Mouse (Mus musculus) urinary bladder, adult 2 months (tissue): ENCODE data around the gene Strada. TPM values are rescaled to one million over a fixed set of nuclear protein-coding genes. Genes with fewer than 3 reads are reported as not detected.
"Not testable (repeated sequence)": the region's sequence is repeated elsewhere in the genome, so short reads cannot be mapped to it uniquely, and the experiment has no call there.

ENCODE experiments used
- DNase-seq: peaks from one replicate; pipeline ENCODE4 v3.0.0; 2022; ENCODE audit warnings: low spot score
- polyA plus RNA-seq: library from polyadenylated mRNA; depleted of rRNA; stranded (reverse); fragments of >200 nt; gene quantifications from 2 replicates; pipeline ENCODE4 v1.2.3, GENCODE M21; 2012; rRNA removed

Gene Strada
- polyA plus RNA-seq, result 27.1 and 29.6 TPM in 2 replicates

DNA sequence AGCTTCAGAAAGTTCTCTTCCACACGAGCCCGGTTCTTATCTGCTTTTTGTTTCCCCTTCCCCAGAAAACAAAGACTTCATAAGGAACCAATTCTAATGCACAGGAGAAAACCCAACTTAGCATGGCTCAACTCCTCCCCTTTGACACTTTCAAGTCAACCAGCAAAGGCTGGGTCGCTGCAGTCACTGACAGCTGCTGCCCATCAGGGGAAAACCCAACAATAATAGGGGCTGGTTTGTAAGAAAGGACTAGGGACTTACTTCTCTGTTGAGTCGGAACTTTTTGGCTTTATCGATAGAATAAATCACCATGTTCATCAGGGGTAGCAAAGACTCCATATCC, at the start of gene Strada:
TSS of gene Strada (minus strand) at position 46 of the 343 bp plus-strand sequence.
- DNase-seq, result no peak

GRCm38 (mm10) chr11:106249326-106249725, 47.4 kb upstream of the Strada start:
- no peak for DNase-seq

GRCm38 (mm10) chr11:106246834-106247233, 44.9 kb upstream of the Strada start:
- no peak for DNase-seq

DNA sequence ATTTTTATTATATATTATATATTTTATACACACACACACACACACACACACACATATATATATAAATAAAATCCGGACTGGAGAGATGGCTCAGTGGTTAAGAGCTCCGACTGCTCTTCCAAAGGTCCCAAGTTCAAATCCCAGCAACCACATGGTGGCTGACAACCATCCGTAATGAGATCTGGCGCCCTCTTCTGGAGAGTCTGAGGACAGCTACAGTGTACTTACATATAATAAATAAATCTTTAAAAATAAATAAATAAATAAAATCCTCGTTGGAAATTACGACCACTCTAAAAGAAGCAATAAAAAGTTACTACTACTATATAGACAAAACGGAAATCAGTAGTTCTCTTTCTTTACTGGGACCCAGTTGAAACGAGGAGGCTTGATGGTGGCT, 32.0 kb upstream of the Strada start:
- DNase-seq, result not testable (repeated sequence)

GRCm38 (mm10) chr11:106220603-106221002, 18.6 kb upstream of the Strada start:
- DNase-seq, result no peak

GRCm38 (mm10) chr11:106216730-106217490, 14.9 kb upstream of the Strada start, which contains the start of gene Ddx42:
Gene Ddx42, plus strand, starts transcription at chr11:106216926.
- peak; percentile 79 for DNase-seq

DNA sequence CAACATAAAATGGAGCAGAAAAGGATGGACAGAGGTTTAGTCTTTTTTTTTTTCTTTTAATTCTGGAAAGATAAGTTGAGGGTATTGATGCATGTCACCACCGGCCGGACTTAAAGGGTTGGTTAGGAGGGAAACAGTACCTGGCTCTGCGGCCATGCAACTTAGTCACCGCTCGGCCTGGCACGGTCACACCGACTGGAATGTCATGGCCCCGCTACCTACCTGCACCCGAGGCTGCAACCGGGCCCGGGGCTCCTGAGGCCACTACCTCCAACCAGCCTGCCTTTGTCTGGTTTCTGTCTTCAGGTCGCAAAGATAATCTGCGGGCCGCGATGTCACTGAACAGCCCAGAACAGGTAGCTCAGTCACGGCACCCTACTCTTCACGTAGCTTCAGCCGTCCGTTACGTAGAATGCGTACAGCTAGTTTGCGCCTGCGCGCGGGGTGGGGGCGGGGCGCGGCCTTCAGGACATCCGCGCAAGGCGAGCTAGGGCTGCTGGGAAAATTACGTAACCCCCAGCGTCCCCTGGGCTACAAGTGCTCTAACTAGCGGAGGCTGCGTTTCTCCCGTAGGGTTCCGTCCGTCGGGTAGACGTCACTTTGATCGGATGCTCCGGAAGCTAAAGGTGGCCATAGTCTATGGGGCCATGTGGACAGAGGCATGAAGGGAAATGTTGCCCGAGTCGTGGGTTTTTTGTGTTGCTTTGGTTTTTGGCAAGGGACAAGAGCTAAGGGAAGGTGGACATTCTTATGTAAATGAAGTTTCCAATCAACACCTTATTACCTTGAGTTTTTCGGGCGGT, 14.2 kb upstream of the Strada start, which contains the start of gene Ccdc47:
TSS of gene Ccdc47 (minus strand) at position 418 of the 803 bp plus-strand sequence.
- peak; percentile 70 for DNase-seq

- no peak for DNase-seq
Measured at GRCm38 (mm10) chr11:106215450-106215859, 13.5 kb upstream of the Strada start.

DNA sequence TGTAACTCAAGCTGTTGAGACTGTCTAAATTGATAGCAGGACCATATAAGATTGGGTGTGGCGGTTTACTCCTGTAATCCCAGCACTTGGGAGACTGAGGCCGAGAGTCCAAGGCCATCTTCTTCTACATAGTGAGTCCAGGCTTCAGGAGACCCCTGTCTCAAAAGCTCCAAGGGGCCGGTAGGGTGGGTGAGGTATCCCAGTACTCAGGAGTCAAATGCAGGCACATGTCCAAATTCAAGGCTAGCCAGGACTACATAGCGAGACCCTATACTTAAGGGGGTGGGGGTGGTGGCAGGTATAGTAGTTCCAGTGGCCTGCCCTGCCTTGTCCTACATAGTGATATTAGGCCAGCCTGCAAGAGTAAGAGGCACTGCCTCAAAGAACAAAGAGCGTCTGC, 12.9 kb upstream of the Strada start:
- no peak for DNase-seq

- no peak for DNase-seq
Measured at GRCm38 (mm10) chr11:106212771-106213170, 10.8 kb upstream of the Strada start.

DNA sequence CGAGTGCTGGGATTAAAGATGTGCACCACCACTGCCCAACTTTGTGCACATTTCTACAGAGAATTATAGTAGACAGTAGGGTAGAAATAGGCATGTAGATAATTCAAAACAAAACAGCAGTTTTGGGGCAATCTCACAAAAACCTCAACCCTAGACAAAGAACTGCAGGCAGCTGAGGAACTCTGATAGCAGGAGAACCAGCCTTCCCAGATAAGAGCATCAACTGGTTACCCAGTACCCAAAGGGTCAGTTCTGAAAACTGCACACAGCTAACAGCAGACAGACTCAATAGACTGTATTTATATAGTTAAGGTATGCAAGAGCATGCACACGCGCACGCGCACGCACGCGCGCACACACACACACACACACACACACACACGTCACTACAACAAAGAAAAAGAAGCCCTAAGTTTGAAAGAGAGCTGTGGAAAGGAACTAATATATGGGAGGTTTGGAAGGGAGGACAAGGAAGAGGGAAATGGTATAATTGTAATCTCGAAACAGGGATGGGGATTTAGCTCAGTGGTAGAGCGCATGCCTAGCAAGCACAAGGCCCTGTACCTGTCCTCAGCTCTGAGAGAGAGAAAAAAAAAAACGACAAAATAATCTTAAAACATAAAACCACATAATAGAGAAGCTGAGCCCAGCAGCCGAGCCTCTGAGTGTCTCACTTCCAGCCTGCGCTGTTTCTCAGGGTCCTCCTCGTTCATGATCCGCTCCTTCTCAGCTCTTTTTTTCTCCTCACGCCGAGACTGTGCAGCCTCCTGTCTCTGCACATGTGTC, 438 bp downstream of the Strada start:
- DNase-seq, result no peak

DNA sequence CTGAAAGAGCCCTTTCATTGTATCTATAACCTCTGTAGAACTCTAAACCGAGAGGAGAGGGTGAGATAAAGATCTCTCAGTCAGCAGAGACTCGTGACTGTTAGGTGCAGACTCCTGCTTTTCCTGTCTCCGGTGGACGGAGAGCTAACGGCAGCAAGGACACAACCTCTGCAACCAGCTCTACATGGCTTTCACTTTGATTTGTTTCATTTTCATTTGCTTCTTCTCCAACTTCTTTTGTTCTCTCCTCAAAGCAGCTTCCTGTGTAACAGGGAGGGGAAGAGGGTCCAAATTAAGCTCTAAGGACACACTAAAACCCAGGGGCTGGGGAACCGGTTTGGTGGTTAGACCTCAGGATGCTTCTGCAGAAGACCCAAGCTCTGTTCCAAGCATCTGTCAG, 1.2 kb downstream of the Strada start:
- no peak for DNase-seq

DNA sequence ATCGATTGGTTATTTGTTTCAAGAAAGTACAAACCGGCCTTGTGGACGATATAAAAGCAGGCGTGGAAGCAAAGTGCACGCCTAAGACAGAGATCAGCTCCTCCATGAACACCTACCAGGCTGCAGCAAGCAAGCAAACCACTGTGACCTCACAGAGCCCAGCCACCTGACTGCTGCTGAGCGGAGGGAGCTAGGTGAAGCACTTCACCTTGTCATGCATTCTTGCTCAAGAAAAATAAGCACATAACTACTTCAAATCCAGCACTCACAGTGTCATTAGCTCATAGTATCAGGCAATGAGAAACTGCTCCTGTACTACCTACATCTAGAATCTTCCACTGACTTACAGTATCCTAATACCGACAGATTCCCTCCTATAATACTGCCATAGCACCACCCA, 2.0 kb downstream of the Strada start:
- not testable (repeated sequence) for DNase-seq

GRCm38 (mm10) chr11:106198277-106198676, 3.7 kb downstream of the Strada start:
- no peak for DNase-seq

DNA sequence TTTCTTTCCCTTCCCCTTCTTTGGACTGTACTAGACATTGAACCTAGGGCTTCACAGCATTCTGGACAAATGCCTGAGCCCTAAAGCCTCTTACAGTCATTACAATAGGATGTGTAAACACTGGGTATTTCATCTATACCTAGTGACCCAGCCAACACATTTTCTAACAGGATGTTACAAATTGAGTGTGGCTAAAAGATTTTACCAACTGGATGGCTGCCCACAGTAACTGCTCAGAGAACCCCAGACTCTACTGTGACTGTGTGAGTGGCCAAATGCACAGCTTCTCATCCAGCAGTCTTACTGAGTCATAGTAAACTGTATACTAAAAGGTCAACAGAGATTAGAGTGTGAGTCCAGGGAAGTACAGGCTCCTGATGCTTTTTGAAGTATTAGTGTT, 6.6 kb downstream of the Strada start:
- DNase-seq, result no peak

DNA sequence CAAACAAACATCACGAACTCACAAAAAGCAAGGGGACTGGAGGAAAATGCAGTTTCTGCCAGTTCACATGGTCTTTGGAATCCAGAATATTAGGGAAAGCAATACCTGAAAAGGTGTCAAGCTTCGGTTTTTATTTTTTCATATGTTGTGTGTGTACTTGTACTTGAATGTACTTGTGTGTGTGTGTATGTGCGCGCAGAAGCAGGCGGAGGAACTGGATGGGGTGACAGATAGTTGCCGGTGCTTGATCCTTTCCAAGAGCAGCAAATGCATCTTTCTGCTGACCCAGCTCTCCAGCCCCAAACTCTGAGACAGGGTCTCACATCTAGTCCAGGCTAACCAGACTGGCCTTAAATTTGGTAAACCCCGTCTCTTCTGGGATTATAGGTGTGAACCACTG, 7.1 kb downstream of the Strada start:
- DNase-seq, result no peak

DNA sequence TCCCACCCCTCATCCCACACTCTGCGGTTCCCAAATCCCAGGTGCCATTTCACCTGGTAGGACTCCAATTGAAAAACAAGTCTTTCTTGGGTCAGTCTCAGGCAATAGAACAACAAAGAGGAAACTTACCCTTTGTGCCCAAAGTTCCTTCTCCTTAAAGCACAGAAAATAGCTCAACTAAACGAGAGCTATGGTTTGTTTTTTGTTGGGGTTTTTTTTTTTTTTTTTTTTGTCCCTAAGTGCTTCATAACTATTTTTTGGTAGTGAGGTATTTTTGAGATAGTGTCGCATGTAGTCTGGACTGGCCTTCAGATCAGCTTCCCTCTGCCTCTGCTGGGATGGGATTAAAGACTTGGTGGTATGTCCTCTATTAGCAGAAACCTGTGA, 7.8 kb downstream of the Strada start:
- no peak for DNase-seq

DNA sequence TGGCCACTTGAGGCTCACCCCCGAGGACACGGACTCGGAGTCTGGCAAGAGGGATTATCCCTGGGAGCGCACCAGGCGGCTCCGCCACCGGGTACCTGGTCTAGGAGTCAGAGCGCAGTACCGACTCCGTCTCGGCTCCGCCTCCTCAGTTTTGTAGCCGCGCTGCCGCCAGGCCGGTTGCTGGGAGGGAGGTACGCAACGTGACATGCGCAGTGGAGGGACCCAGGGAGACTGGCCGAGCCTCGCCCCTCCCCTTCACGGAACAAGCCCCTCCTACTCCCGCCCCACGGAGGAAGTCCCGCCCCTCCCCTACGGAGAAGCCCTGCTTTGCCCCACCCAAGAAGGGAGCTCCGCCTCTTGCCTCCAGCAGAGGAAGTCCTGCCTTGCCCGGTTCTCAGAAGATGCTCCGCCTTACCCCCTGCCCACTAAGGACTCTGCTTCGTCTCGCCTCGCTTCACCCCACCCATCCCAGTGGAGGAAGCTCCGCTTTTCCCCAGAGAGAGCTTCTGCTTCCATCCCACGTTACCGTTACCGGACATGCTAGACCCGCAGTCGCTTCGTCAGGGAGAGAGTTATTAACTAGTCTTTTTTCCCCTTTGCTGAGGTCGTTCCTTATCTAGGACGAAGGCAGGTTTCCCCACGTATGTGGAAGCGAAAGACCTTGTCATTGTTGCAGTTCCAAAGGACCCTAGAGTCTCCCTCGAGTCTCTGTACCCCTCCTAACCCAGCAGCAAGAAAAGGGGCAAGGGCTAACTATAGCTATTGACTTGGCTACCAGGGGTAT, 8.4 kb downstream of the Strada start:
- DNase-seq, result peak; percentile 85

- no peak for DNase-seq
Measured at GRCm38 (mm10) chr11:106192657-106193370, 9.2 kb downstream of the Strada start.

GRCm38 (mm10) chr11:106192241-106192640, 9.7 kb downstream of the Strada start:
- DNase-seq, result no peak

GRCm38 (mm10) chr11:106191716-106192115, 10.3 kb downstream of the Strada start:
- DNase-seq, result no peak
